Mouse (Mus musculus) kidney, embryonic 14.5 days (tissue): ENCODE data around the gene Hist1h4d. TPM values are rescaled to one million over a fixed set of nuclear protein-coding genes. Genes with fewer than 3 reads are reported as not detected.
"Not testable (repeated sequence)": the region's sequence is repeated elsewhere in the genome, so short reads cannot be mapped to it uniquely, and the experiment has no call there.

Source experiments
- ATAC-seq: fragments of 200-750 bp; cut with Nextera tagmentation; 2 replicates; pipeline ENCODE4 v1.8.0; 2017; ENCODE audit warnings: moderate number of reproducible peaks, mild to moderate bottlenecking, moderate TSS enrichment, moderate library complexity; ENCODE audit not compliant: low FRiP score, low TSS enrichment
- H3K27ac ChIP-seq: fragments of 300-500 bp; sonication (generic); 2 replicates; pipeline ENCODE4 v1.5.1; 2014; ENCODE audit warnings: low read depth, mild to moderate bottlenecking, low read length, moderate library complexity, mixed read lengths
- H3K27me3 ChIP-seq: fragments of 300-500 bp; sonication (generic); 2 replicates; pipeline ENCODE4 v1.6.1; 2014; ENCODE audit warnings: mild to moderate bottlenecking, low read length; ENCODE audit not compliant: control insufficient read depth, insufficient read depth
- H3K36me3 ChIP-seq: fragments of 300-500 bp; sonication (generic); 2 replicates; pipeline ENCODE4 v1.6.1; 2014; ENCODE audit warnings: low read length, mixed read lengths; ENCODE audit not compliant: control insufficient read depth, insufficient read depth
- H3K4me1 ChIP-seq: fragments of 300-500 bp; sonication (generic); 2 replicates; pipeline ENCODE4 v1.6.1; 2014; ENCODE audit warnings: low read length, mixed read lengths; ENCODE audit not compliant: control insufficient read depth, insufficient read depth
- H3K4me2 ChIP-seq: fragments of 300-500 bp; sonication (generic); replicated peaks from 2 replicates; pipeline ENCODE4 v1.6.1; 2014; ENCODE audit warnings: low read depth, mild to moderate bottlenecking, low read length
- H3K4me3 ChIP-seq: fragments of 300-500 bp; sonication (generic); 2 replicates; pipeline ENCODE4 v1.5.1; 2014; ENCODE audit warnings: mild to moderate bottlenecking, low read length
- H3K9ac ChIP-seq: fragments of 300-500 bp; sonication (generic); 2 replicates; pipeline ENCODE4 v1.6.1; 2014; ENCODE audit warnings: low read depth, mild to moderate bottlenecking, low read length, moderate library complexity
- H3K9me3 ChIP-seq: fragments of 300-500 bp; sonication (generic); 2 replicates; pipeline ENCODE4 v1.6.1; 2016; ENCODE audit warnings: low read length; ENCODE audit not compliant: control insufficient read depth
- WGBS: fragments of 180-500 bp; shearing (Covaris S2); extraction: QIAGEN DNeasy Blood & Tissue Kit; methylation state at CpG from one replicate; pipeline ENCODE4 v1.1.7; 2014; 5-methylcytosine and 5-hydroxymethylcytosine counted together
- polyA plus RNA-seq: library from polyadenylated mRNA; unstranded; fragments of >200 nt; fragmentation: Nextera tagmentation; extraction: Ambion mirVana; gene quantifications from 2 replicates; pipeline ENCODE4 v1.2.1, GENCODE M21; 2014

Hist1h4d gene
- polyA plus RNA-seq, 1 experiment from 2014 or later, result 113 TPM

GRCm38 (mm10) chr13:23556906-23557305 lies 24.5 kb upstream of the Hist1h4d start:
- no peak for ATAC-seq
- H3K27ac ChIP-seq, result peak overlapping the region; percentile 100; the same call in 1 of the 2 replicates
- H3K9me3 ChIP-seq, result no peaks in the 10 kb centered on the region
- H3K4me3 ChIP-seq, result no peak overlapping the region
- 72% methylated on average over 3 of the region's 3 CpGs for WGBS
- no peaks in the 10 kb centered on the region for H3K27me3 ChIP-seq
- H3K4me1 ChIP-seq, result peaks cover 10% of the 10 kb centered on the region; the same call in 1 of the 2 replicates
- peak overlapping the region; percentile 94 for H3K4me2 ChIP-seq
- H3K36me3 ChIP-seq, result no peaks in the 10 kb centered on the region
- peak overlapping the region; percentile 40; the same call in 1 of the 2 replicates for H3K9ac ChIP-seq

DNA sequence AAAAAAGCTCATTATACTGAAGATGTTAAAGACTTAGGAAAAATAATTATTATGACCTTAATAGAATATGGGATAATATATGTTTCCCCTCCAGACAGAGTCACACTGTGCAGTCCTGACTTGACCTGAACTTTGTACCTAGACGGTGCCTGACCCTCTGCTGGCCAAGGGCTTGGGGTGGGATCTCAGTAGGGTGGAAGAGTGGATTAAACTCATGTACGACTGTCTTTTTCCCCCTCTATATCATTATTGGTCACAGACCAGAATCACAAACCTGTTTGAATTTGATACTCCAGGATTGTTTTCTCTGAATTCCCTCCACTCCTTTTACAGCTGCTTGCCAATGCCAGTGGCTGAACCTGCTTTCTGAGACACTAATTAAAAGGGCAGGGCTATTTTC lies 20.7 kb upstream of the Hist1h4d start:
- ATAC-seq, H3K9me3 ChIP-seq, H3K27me3 ChIP-seq, H3K36me3 ChIP-seq, H3K4me1 ChIP-seq, H3K27ac ChIP-seq, H3K4me3 ChIP-seq: not testable (repeated sequence)
- Histone ChIP-seq H3K9ac (peak overlapping the region; percentile 28; the same call in 1 of the 2 replicates), H3K4me2 (0 out of 2 replicates have a peak overlapping the region, but pooled peaks have one; percentile 8)
- WGBS, result 22% methylated on average over 2 of the region's 2 CpGs

- not testable (repeated sequence) for H3K4me2 ChIP-seq, H3K27me3 ChIP-seq, ATAC-seq, H3K9me3 ChIP-seq, H3K4me1 ChIP-seq, H3K36me3 ChIP-seq
- Histone ChIP-seq H3K4me3 (peak overlapping the region; percentile 36; the same call in 1 of the 2 replicates), H3K27ac (peak overlapping the region; percentile 99; the same call in 1 of the 2 replicates), H3K9ac (peak overlapping the region; percentile 61; the same call in 1 of the 2 replicates)
- WGBS, result 0% methylated on average over 2 of the region's 5 CpGs
Measured at GRCm38 (mm10) chr13:23561531-23561882, 19.9 kb upstream of the Hist1h4d start.

DNA sequence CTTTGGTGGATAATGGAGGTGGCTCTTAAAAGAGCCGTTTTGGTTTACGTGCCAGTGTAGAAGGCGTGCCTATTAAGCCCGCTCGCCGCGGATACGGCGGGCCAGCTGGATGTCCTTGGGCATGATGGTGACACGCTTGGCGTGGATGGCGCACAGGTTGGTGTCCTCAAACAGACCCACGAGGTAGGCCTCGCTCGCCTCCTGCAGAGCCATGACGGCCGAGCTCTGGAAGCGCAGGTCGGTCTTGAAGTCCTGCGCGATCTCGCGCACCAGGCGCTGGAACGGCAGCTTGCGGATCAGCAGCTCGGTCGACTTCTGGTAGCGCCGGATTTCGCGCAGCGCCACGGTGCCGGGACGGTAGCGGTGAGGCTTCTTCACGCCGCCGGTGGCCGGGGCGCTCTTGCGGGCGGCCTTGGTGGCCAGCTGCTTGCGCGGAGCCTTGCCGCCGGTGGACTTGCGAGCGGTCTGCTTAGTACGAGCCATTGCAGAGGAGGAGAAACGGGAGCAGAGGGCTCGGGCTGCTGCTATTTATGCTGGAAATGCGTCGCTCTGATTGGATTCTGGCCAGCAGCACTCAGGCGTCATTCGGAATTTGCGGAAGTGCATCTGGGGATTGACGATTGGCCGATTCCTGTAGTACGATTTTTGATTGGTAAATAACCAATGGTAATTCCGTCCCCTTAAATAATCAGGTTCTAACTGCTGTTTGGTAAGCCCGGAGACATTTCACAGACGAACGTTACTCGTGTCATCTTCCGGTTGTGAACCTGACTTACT lies 19.3 kb upstream of the Hist1h4d start, which contains the start of gene Hist1h3e:
TSS of gene Hist1h3e (minus strand) at position 487 of the 777 bp plus-strand sequence.
- ATAC-seq, result peak; percentile 97
- Histone ChIP-seq H3K27ac (peak within 1 kb of the TSS; percentile 99), H3K4me2 (peak within 1 kb of the TSS; percentile 59), H3K4me3 (peak within 1 kb of the TSS; percentile 36), H3K9ac (peak within 1 kb of the TSS; percentile 61)
- H3K9me3 ChIP-seq, H3K27me3 ChIP-seq, H3K36me3 ChIP-seq, H3K4me1 ChIP-seq: not testable (repeated sequence)
- WGBS, result under 1% methylated on average over 53 of the region's 67 CpGs

DNA sequence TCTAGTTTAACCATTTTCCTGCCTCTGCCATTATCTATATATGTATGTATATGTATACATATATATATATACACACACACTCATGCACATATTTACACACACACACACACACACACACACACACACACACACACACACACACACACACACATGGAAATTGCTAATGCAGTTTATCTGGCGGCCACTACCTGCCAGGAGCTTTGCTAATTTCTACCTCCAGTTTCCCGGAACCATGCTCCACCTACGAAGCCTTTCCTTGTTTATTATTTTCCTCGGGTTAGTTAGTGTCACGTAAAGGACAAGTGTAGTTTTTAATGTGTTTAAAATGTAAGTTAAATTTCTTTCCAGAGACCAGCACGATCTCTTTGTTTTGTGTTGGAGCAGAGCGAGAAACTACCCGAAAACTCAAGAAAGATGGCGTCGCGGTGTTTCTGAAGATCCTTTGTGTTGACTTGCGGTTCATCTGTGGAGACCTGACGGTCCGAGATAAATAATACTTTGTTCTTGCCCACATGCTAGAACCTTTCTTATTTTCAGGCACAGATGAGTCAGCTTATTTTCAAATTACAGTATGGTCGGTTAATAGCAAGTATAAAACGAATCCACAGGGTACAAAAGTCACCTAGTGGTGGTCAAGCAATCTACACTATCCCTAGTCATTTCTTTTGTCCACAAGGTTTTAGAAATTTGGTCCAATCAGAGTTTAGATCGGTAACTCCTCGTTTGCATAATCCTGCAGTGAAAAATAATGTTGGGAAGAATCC lies 18.5 kb upstream of the Hist1h4d start:
- H3K27me3 ChIP-seq, result no peaks in the 10 kb centered on the region
- peak overlapping the region; percentile 35 for H3K4me3 ChIP-seq
- peak overlapping the region; percentile 61 for H3K9ac ChIP-seq
- H3K4me2 ChIP-seq, result peak overlapping the region; percentile 59
- peak; percentile 80 for ATAC-seq
- H3K9me3 ChIP-seq, result no peaks in the 10 kb centered on the region
- 4% methylated on average over 18 of the region's 18 CpGs for WGBS
- peak overlapping the region; percentile 99 for H3K27ac ChIP-seq
- no peaks in the 10 kb centered on the region for H3K36me3 ChIP-seq
- no peaks in the 10 kb centered on the region for H3K4me1 ChIP-seq

- WGBS, result 83% methylated on average over 2 of the region's 2 CpGs
- Histone ChIP-seq H3K9ac (no peak overlapping the region), H3K9me3 (no peaks in the 10 kb centered on the region), H3K27me3 (no peaks in the 10 kb centered on the region), H3K4me2 (no peak overlapping the region), H3K27ac (peak overlapping the region; percentile 99), H3K4me1 (no peaks in the 10 kb centered on the region), H3K36me3 (no peaks in the 10 kb centered on the region), H3K4me3 (no peak overlapping the region)
- ATAC-seq, result no peak
Measured at GRCm38 (mm10) chr13:23564482-23564881, 16.9 kb upstream of the Hist1h4d start.

DNA sequence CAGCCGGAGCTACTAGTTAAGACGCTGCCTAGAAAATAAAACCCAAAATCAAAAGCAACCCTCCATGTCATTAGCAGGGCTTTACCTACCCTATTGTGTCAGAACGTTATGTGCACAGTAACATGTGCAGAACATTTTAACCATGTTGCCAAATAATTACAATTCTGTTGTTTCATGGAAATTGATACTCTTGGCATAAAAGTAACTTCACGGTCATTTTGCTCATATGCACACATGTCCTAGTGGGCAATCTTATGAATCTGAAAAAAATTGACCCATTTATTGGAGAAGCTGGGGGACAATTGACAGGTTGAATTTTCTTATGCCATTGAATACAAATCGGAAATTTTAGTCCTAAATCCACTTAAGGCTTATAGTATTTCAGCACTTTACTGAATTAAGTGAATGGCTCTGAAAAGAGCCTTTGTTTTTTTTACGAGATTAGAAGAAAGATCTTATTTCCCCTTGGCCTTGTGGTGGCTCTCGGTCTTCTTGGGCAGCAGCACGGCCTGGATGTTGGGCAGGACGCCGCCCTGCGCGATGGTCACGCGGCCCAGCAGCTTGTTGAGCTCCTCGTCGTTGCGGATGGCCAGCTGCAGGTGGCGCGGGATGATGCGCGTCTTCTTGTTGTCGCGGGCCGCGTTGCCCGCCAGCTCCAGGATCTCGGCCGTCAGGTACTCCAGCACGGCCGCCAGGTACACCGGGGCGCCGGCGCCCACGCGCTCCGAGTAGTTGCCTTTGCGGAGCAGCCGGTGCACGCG lies 11.0 kb upstream of the Hist1h4d start:
- 1% methylated on average over 19 of the region's 41 CpGs for WGBS
- peak overlapping the region; percentile 43 for H3K4me3 ChIP-seq
- not testable (repeated sequence) for H3K36me3 ChIP-seq, H3K4me1 ChIP-seq, ATAC-seq, H3K9me3 ChIP-seq, H3K27me3 ChIP-seq
- peak overlapping the region; percentile 40 for H3K4me2 ChIP-seq
- peak overlapping the region; percentile 92 for H3K27ac ChIP-seq
- H3K9ac ChIP-seq, result peak overlapping the region; percentile 51

DNA sequence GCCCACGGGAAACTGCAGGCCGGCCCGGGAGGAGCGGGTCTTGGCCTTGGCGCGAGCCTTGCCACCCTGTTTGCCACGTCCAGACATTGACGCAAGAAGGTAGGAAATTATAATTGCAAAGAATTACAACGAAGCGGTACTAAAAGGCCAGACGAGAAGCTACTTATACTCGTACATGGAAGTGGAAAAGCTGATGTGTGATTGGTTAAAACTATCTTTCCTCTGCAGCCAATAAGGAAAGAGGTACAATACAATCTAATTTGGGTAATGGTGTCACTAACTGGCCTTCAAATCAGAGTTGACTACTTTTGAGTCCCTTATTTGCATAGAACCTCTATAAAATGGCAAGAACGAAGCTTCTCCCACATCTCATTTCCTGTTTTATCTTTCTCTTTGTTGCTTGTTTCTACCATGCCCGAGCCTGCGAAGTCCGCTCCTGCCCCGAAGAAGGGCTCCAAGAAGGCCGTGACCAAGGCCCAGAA lies 10.3 kb upstream of the Hist1h4d start, which contains the start of the genes Hist1h2ae and Hist1h2bg:
TSS of gene Hist1h2ae (minus strand) at position 199 of the 482 bp plus-strand sequence.
TSS of gene Hist1h2bg (plus strand) at position 375 of the 482 bp plus-strand sequence.
- Histone ChIP-seq H3K4me1 (0 out of 2 replicates have a peak, but pooled peaks cover 3% of the 10 kb centered on the region), H3K27me3 (no peaks in the 10 kb centered on the region), H3K9ac (peak within 1 kb of the TSS; percentile 82), H3K4me3 (peak within 1 kb of the TSS; percentile 43), H3K36me3 (no peaks in the 10 kb centered on the region), H3K27ac (peak within 1 kb of the TSS; percentile 92), H3K9me3 (no peaks in the 10 kb centered on the region), H3K4me2 (peak within 1 kb of the TSS; percentile 69)
- under 1% methylated on average over 18 of the region's 18 CpGs for WGBS
- ATAC-seq, result peak; percentile 93
